Mouse (Mus musculus): ENCODE measurements at regions not wholly inside any gene's neighbourhood (a gene's known extent, or its start where the extent isn't known, plus 50 kb on each side); places are given as distances from the start of the nearest gene placed in this dataset.
"Not testable (repeated sequence)": the region's sequence is repeated elsewhere in the genome, so short reads cannot be mapped to it uniquely, and the experiment has no call there.

GRCm38 (mm10) chr5:68252671-68253070, 221.0 kb downstream of the Grxcr1 start:
- peak; percentile 11 to 63 for DNase-seq

- DNase-seq = no peak
Measured at GRCm38 (mm10) chr5:68253476-68253875, 221.8 kb downstream of the Grxcr1 start.

- DNase-seq = no peak
Measured at GRCm38 (mm10) chr5:68254111-68254510, 222.5 kb downstream of the Grxcr1 start.

GRCm38 (mm10) chr5:68264206-68264605, 232.6 kb downstream of the Grxcr1 start:
- no peak for DNase-seq

GRCm38 (mm10) chr5:68274271-68274670, 242.6 kb downstream of the Grxcr1 start:
- no peak for DNase-seq

- no peak for DNase-seq
Measured at GRCm38 (mm10) chr5:68275558-68276263, 244.1 kb downstream of the Grxcr1 start.

- not testable (repeated sequence) for DNase-seq
Measured at GRCm38 (mm10) chr5:68295774-68296173, 264.1 kb downstream of the Grxcr1 start.

GRCm38 (mm10) chr5:68313187-68313586, 281.6 kb downstream of the Grxcr1 start:
- DNase-seq = no peak

GRCm38 (mm10) chr5:68318979-68319378, 287.3 kb downstream of the Grxcr1 start:
- DNase-seq = no peak

- peak; percentile 58 to 74 for DNase-seq
Measured at GRCm38 (mm10) chr5:68326998-68327593, 295.5 kb downstream of the Grxcr1 start.

GRCm38 (mm10) chr5:68329311-68329710, 297.7 kb downstream of the Grxcr1 start:
- peak in 1 of 2 experiments; percentile 1 for DNase-seq

GRCm38 (mm10) chr5:68329828-68330227, 298.2 kb downstream of the Grxcr1 start:
- DNase-seq = no peak

- DNase-seq = no peak
Measured at GRCm38 (mm10) chr5:68350921-68351320, 319.3 kb downstream of the Grxcr1 start.

GRCm38 (mm10) chr5:68351793-68352192, 320.2 kb downstream of the Grxcr1 start:
- no peak for DNase-seq

- DNase-seq = peak in 1 of 2 experiments; percentile 1
Measured at GRCm38 (mm10) chr5:68353211-68353610, 321.6 kb downstream of the Grxcr1 start.

GRCm38 (mm10) chr5:68353816-68354215, 322.2 kb downstream of the Grxcr1 start:
- not testable (repeated sequence) for DNase-seq

GRCm38 (mm10) chr5:68361581-68362211, 330.1 kb downstream of the Grxcr1 start:
- DNase-seq = no peak

- DNase-seq = no peak
Measured at GRCm38 (mm10) chr5:68373082-68373481, 341.4 kb downstream of the Grxcr1 start.

Data from heart, adult 18-20 months (tissue).